Mouse (Mus musculus): ENCODE data around the gene Irf2. TPM values are rescaled to one million over a fixed set of nuclear protein-coding genes. Genes with fewer than 3 reads are reported as not detected.

Gene Irf2
- polyA plus RNA-seq, 1 experiment from 2014 or later: 9.1 TPM

DNA sequence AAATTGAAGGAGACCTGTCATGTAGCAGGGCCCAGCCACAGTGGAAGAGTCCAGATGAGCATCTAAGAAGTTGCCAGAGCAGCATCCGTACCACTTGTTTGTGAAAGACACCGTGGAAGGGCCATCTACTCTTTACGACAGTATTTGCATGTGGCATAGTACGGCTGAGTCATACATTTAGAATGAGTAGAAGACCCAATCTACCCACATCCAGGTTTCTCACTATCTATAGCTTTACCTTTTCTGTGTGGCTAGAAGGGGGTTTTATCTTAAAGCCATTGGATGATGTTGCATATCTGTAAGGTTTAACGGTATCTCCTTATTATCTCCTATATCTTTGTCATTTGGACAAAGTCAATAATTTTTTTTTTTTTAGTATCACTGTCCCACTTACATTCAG lies 59.7 kb downstream of the Irf2 start:
- peaks cover 38% of the 10 kb centered on the region for H3K36me3 ChIP-seq
- H3K4me3 ChIP-seq: no peak overlapping the region
- H3K27ac ChIP-seq: no peak overlapping the region
- no peaks in the 10 kb centered on the region for H3K4me1 ChIP-seq (replicated peaks)
- no peak for DNase-seq (ENCODE audit: low spot score)
- H3K9me3 ChIP-seq: no peaks in the 10 kb centered on the region
- WGBS: 94% methylated on average over 5 of the region's 5 CpGs
- H3K27me3 ChIP-seq (ENCODE audit: insufficient read depth, poor library complexity, severe bottlenecking): no peaks in the 10 kb centered on the region

DNA sequence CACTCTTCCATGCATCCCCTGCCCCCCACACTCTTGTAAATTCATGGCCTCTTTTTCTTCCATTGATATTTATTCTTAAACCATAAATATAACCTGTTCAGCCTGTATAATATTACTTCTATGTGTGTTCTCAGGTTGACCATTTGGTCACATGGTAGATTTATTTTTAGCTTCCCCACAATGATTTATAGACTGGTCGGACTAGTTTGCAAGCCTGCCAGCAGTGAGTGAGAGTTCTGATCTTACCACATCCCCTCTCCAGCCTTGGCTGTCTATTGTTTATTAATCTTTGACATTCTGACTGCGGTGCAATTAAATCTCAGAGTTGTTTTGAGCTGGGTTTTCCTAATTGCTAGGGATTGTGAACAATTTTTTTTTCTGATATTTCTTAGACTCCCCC lies 60.2 kb downstream of the Irf2 start:
- Histone ChIP-seq H3K4me3 (no peak overlapping the region), H3K27me3 (ENCODE audit: insufficient read depth, poor library complexity, severe bottlenecking) (no peaks in the 10 kb centered on the region), H3K27ac (no peak overlapping the region), H3K9me3 (no peaks in the 10 kb centered on the region), H3K36me3 (peaks cover 33% of the 10 kb centered on the region), H3K4me1 (replicated peaks) (no peaks in the 10 kb centered on the region)
- WGBS: 80% methylated on average over 2 of the region's 2 CpGs
- DNase-seq (ENCODE audit: low spot score): no peak

DNA sequence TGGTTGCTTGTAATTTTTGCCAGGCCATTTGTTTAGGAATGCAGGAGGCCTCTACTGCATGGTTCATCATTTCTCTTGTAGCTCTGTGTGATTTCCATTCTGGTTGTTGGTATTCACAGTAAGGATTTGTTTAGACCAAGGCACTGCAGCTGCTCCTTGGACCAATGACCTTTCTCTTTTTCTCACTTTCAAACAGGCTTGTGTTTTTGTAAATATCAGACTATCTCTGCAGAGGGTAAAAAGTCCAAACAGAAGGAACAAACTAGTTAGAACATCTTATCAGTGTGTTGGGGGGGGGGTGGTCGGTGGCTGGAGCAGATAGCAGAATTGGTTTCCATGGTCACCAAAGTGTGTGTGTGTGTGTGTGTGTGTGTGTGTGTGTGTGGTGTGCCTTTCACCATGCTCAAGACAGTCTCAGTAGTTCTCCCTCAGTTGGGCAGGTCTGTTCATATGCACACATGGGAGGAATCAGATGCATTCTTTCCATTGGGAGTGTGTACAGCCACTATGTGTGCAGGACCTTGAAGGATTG lies 61.7 kb downstream of the Irf2 start:
- no peak overlapping the region for H3K27ac ChIP-seq
- H3K9me3 ChIP-seq: no peaks in the 10 kb centered on the region
- H3K4me1 ChIP-seq (replicated peaks): no peaks in the 10 kb centered on the region
- no peak overlapping the region for H3K4me3 ChIP-seq
- 86% methylated on average over 1 of the region's 1 CpGs for WGBS
- no peaks in the 10 kb centered on the region for H3K27me3 ChIP-seq (ENCODE audit: insufficient read depth, poor library complexity, severe bottlenecking)
- peaks cover 33% of the 10 kb centered on the region for H3K36me3 ChIP-seq
- DNase-seq (ENCODE audit: low spot score): no peak

DNA sequence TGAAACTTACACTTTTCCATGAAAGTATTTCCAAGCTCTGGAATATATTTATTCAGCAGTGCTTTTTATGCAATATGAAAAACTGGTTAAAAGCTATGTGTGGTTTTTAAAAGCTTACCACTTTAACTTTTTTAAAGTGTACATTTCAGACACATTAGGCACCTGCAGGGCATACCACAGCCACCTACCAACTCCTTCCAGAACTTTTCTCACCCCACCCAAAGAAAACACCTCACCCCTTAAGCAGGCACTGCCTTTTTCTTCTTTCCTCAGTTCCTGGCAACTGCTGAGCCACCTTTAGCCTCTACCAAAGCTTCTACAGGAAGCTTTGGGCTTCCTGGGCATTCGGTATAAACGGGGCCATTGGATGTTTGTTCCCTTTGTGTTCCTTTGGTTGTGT lies 62.5 kb downstream of the Irf2 start:
- no peaks in the 10 kb centered on the region for H3K4me1 ChIP-seq (replicated peaks)
- H3K27ac ChIP-seq: no peak overlapping the region
- H3K4me3 ChIP-seq: no peak overlapping the region
- peaks cover 33% of the 10 kb centered on the region for H3K36me3 ChIP-seq
- WGBS: 90% methylated on average over 2 of the region's 2 CpGs
- peaks cover 6% of the 10 kb centered on the region; the same call in 1 of the 2 replicates for H3K9me3 ChIP-seq
- no peaks in the 10 kb centered on the region for H3K27me3 ChIP-seq (ENCODE audit: insufficient read depth, poor library complexity, severe bottlenecking)
- DNase-seq (ENCODE audit: low spot score): no peak

DNA sequence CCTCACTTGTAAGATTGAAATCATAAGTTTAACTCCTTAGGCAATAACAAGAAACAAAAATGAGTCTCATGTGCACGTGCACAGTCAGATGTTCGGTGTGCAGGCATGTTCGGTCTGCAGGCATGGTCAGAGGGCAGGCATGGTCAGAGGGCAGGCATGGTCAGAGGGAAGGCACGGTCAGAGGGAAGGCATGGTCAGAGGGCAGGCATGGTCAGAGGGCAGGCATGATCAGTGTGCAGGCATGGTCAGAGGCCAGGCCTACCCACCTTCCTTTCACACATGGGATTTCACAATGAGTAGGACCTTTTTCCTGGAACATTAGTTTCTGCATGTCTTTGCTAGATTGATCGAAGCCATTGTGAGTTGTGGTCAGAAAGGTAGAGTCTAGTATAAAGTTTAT lies 65.2 kb downstream of the Irf2 start:
- peaks cover 36% of the 10 kb centered on the region for H3K36me3 ChIP-seq
- no peak overlapping the region for H3K27ac ChIP-seq
- no peaks in the 10 kb centered on the region for H3K4me1 ChIP-seq (replicated peaks)
- no peaks in the 10 kb centered on the region for H3K27me3 ChIP-seq (ENCODE audit: insufficient read depth, poor library complexity, severe bottlenecking)
- no peak overlapping the region for H3K4me3 ChIP-seq
- DNase-seq (ENCODE audit: low spot score): no peak
- WGBS: 92% methylated on average over 5 of the region's 5 CpGs
- peaks cover 11% of the 10 kb centered on the region; the same call in 1 of the 2 replicates for H3K9me3 ChIP-seq

DNA sequence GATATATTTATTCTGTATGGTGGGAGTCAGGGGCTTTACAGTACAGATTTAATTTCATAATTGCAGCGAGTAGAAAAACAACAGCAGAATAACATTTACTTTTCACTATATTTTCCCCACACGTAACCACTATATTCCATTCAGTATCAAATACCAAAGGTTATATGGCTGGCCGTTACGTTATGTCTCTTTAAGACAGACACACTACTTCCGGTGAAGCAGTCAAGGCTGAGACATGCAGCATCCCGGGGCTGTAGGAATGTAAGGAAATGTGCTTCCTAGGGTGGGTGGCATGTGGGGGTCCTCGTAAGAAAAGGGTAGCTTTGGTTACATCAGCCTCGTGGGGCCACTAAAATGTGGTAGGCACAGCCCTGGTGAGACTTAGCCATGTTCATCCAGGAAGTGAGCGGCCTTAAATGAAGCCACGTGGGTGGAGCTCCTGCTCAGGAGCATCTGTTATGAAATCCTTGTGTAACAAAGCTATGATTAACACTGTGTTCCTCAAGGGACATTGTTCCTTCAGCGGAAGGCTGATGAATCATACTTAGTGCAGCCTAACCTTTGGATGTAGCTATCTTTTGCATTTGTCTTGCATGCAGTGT lies 71.6 kb downstream of the Irf2 start:
- Histone ChIP-seq H3K4me3 (no peak overlapping the region), H3K27ac (no peak overlapping the region), H3K27me3 (ENCODE audit: insufficient read depth, poor library complexity, severe bottlenecking) (no peaks in the 10 kb centered on the region), H3K36me3 (peaks cover 40% of the 10 kb centered on the region), H3K9me3 (peaks cover 11% of the 10 kb centered on the region; the same call in 1 of the 2 replicates), H3K4me1 (replicated peaks) (peaks cover 8% of the 10 kb centered on the region)
- 86% methylated on average over 11 of the region's 11 CpGs for WGBS
- DNase-seq (ENCODE audit: low spot score): no peak

DNA sequence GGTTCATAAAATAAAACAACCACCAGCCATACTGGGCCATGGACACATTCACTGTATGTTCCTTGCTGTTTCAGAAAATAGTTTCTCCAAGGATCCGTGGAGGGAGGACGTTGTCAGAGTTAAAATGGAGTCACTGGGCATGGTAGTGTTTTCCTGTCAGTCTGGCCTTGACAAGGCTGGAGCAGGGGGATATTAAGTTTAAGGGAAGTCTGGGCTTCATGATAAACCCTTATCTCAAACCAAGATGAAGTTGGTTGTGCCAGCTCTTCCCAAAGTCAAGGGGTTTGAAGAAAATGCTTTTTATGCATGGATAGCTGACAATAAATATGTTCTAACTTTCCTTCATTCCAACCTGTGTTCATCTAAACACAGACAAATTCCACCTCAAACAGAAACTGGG lies 72.4 kb downstream of the Irf2 start:
- Histone ChIP-seq H3K4me1 (replicated peaks) (peaks cover 8% of the 10 kb centered on the region), H3K27me3 (ENCODE audit: insufficient read depth, poor library complexity, severe bottlenecking) (no peaks in the 10 kb centered on the region)
- 93% methylated on average over 2 of the region's 2 CpGs for WGBS

DNA sequence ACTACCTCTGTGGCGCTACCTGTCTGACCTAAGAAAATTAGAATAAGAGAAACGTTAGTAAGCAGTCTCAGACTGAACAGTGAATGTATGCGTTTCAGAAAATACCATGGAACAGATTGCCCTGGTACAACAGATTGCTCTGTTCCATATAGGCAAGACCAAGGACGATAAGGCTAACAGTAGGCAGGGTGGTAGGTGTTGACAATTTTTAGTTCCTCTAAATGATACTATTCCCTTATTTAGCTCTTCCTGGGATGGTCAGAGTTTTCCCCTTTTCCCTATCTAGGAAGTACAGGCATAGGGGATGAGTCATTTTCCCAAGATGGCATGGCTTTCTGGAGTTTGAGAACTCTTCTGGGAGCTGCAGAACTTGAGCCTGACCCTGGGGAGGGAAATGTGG lies 73.4 kb downstream of the Irf2 start:
- H3K27me3 ChIP-seq (ENCODE audit: insufficient read depth, poor library complexity, severe bottlenecking): no peaks in the 10 kb centered on the region
- no peak overlapping the region for H3K4me3 ChIP-seq
- no peaks in the 10 kb centered on the region for H3K9me3 ChIP-seq
- peaks cover 8% of the 10 kb centered on the region for H3K4me1 ChIP-seq (replicated peaks)
- WGBS: 93% methylated on average over 4 of the region's 4 CpGs
- peaks cover 32% of the 10 kb centered on the region for H3K36me3 ChIP-seq
- no peak overlapping the region for H3K27ac ChIP-seq
- no peak for DNase-seq (ENCODE audit: low spot score)

More for the DNA sequence above, 72.4 kb downstream of the Irf2 start:
- H3K4me3 ChIP-seq: no peak overlapping the region
- no peak overlapping the region for H3K27ac ChIP-seq
- no peak for DNase-seq (ENCODE audit: low spot score)
- H3K9me3 ChIP-seq: peaks cover 6% of the 10 kb centered on the region; the same call in 1 of the 2 replicates
- peaks cover 39% of the 10 kb centered on the region for H3K36me3 ChIP-seq

DNA sequence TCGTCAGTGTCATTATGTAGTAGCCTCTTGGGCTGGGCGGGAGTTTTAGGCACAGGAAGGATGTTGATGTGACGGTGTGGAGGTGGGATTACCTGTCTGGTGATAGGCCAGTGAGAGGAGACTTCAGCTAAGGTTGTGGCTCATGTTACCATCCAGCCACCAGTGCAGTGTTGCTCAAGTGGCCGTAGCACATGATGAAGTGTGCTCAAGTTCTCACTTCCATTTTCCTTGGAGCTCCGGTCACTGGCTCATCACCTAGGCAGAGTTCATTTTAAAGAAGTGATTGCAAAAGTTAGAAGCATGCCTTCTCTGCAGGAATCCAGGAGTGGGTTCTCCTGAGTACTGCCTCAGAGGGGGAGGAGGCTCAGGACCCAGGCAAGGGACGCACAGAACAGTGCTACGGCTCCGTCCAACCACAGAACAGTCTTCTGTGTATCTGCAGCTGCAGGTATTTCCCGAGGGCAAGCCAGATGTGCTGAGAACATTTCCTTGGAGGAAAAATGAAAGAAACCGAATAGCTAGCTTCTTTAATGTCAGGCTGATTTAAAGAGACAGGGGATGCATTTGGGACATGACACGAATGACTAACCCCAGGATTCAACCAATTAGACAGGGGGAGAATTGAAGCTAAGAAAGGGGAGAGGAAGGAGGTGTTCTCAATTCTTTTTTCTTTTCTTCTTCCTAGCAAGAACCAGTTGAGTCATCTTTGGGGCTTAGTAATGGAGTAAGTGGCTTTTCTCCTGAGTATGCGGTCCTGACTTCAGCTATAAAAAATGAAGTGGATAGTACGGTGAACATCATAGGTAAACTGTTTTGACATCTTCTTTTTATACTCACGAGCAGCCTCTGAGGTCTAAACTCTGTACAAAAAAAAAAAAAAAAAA lies 78.8 kb downstream of the Irf2 start:
- 85% methylated on average over 14 of the region's 14 CpGs for WGBS
- Histone ChIP-seq H3K36me3 (peaks cover 52% of the 10 kb centered on the region), H3K9me3 (no peaks in the 10 kb centered on the region), H3K27ac (no peak overlapping the region), H3K4me3 (no peak overlapping the region), H3K4me1 (replicated peaks) (peaks cover 4% of the 10 kb centered on the region), H3K27me3 (ENCODE audit: insufficient read depth, poor library complexity, severe bottlenecking) (no peaks in the 10 kb centered on the region)
- DNase-seq (ENCODE audit: low spot score): no peak

DNA sequence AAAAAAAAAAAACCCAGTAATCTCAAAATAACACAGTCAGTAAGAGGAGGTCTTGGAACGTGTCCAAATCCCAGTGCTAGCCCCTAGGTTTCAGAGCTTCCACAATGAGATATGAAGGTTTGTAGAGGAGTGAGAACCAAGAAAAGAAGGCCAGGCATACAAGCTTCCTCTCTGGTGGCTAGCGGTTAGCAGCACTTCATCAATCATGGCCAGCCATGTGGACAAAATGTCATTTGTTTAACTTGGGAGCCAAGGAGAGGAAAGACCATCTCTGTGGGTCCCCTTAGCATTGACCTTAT lies 79.4 kb downstream of the Irf2 start:
- H3K9me3 ChIP-seq: no peaks in the 10 kb centered on the region
- H3K27ac ChIP-seq: no peak overlapping the region
- no peak overlapping the region for H3K4me3 ChIP-seq
- 80% methylated on average over 2 of the region's 2 CpGs for WGBS
- no peaks in the 10 kb centered on the region for H3K4me1 ChIP-seq (replicated peaks)
- peaks cover 58% of the 10 kb centered on the region for H3K36me3 ChIP-seq
- DNase-seq (ENCODE audit: low spot score): no peak
- H3K27me3 ChIP-seq (ENCODE audit: insufficient read depth, poor library complexity, severe bottlenecking): no peaks in the 10 kb centered on the region

DNA sequence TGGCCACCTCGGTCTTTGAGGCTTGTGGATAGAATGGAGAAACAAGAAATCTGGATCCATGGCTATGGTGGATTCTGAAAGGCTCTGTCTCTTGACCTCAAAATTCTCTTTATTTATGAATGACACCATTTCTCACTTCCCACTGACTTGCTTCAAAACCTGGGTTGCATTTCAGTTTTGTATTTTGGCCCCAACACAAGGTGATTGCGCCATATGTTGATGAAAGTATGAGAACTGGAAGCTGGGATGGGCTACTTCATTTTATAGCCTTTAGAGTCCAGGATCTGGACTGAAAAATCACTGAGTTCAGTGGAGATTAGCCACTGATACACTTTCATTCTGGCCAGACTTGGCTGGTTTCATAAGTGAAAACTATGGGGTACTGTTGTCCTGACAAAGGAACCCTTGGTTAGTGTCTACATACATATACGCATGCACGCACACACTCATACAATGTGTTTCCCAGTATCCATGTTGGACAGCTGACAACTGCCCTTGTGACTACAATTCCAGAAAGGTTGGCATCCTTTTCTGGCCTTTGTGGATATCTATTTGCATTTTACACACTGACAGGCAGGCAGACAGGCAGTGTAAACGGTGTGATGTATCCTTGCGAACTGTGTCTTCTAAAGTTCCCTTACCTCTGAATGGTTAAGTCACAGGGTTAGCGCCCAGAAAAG lies 89.3 kb downstream of the Irf2 start:
- Histone ChIP-seq H3K27me3 (ENCODE audit: insufficient read depth, poor library complexity, severe bottlenecking) (no peaks in the 10 kb centered on the region), H3K9me3 (no peaks in the 10 kb centered on the region), H3K27ac (no peak overlapping the region), H3K4me3 (no peak overlapping the region), H3K36me3 (peaks cover 16% of the 10 kb centered on the region; the same call in 1 of the 2 replicates), H3K4me1 (replicated peaks) (0 out of 2 replicates have a peak, but pooled peaks cover 3% of the 10 kb centered on the region)
- no peak for DNase-seq (ENCODE audit: low spot score)
- 94% methylated on average over 7 of the region's 7 CpGs for WGBS

DNA sequence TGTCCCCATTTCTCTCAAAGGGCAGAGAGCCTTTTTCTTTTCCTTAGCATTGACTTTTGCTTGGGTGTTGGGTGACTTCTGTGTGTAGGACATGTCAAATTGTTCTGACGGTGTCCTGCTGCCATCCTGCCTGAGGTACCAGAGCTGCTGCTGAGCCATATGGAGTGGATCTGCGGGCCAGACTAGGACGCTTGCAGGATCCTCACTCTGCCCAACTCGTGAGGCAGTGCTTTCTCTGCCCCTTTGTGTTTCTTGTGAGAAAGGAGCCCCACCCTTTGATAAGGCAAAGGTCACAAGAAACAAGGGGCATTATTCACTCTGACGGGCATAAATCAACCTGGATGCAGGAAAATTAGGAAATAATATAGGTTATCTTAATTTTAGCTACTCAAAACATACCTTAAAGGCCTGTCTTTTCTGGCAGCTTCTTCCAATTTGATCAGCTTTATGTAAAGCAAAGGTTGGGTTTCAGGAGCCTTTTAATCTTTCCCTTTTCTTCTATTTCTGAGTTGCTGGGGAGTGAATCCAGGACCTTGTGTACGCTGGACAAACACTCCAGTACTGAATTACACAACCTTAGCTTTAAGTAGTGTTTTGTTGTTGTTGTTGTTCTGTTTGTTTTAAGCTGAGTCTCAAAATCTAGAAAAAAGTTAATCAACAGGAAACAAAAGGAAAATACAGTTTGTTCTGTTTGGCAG lies 90.0 kb downstream of the Irf2 start:
- no peak for DNase-seq (ENCODE audit: low spot score)
- 0 out of 2 replicates have a peak, but pooled peaks cover 6% of the 10 kb centered on the region for H3K4me1 ChIP-seq (replicated peaks)
- no peaks in the 10 kb centered on the region for H3K9me3 ChIP-seq
- no peaks in the 10 kb centered on the region for H3K27me3 ChIP-seq (ENCODE audit: insufficient read depth, poor library complexity, severe bottlenecking)
- 75% methylated on average over 6 of the region's 6 CpGs for WGBS
- H3K36me3 ChIP-seq: peaks cover 14% of the 10 kb centered on the region; the same call in 1 of the 2 replicates
- H3K4me3 ChIP-seq: no peak overlapping the region
- H3K27ac ChIP-seq: no peak overlapping the region
